Mouse (Mus musculus) hindbrain, postnatal 0 days (tissue): ENCODE results near the gene Parva. TPM values are rescaled to one million over a fixed set of nuclear protein-coding genes. Genes with fewer than 3 reads are reported as not detected.

Source experiments
- ATAC-seq: fragments of 200-750 bp; cut with Nextera tagmentation; 2 replicates; pipeline ENCODE4 v1.8.0; 2017; ENCODE audit warnings: mild to moderate bottlenecking, moderate TSS enrichment, moderate library complexity
- DNase-seq: peaks from one replicate; pipeline ENCODE4 v3.0.0-alpha.2; 2015; ENCODE audit warnings: low spot score
- H3K27ac ChIP-seq: fragments of 300-500 bp; sonication (generic); 2 replicates; pipeline ENCODE4 v1.5.1; 2014; ENCODE audit warnings: mild to moderate bottlenecking
- H3K27me3 ChIP-seq: fragments of 300-500 bp; sonication (generic); 2 replicates; pipeline ENCODE4 v1.6.1; 2014; ENCODE audit warnings: low read length, mixed read lengths; ENCODE audit not compliant: insufficient read depth
- H3K36me3 ChIP-seq: fragments of 300-500 bp; sonication (generic); 2 replicates; pipeline ENCODE4 v1.6.1; 2014; ENCODE audit warnings: low read length, mixed read lengths; ENCODE audit not compliant: insufficient read depth
- H3K4me1 ChIP-seq: fragments of 300-500 bp; sonication (generic); 2 replicates; pipeline ENCODE4 v1.6.1; 2014; ENCODE audit warnings: antibody characterized with exemption, low read length, mixed read lengths; ENCODE audit not compliant: insufficient read depth
- H3K4me2 ChIP-seq: fragments of 300-500 bp; sonication (generic); 2 replicates; pipeline ENCODE4 v1.6.1; 2014; ENCODE audit warnings: low read depth, mild to moderate bottlenecking, low read length, moderate library complexity, mixed read lengths
- H3K4me3 ChIP-seq: fragments of 300-500 bp; sonication (generic); 2 replicates; pipeline ENCODE4 v1.5.1; 2014; ENCODE audit warnings: low read length
- H3K9ac ChIP-seq: fragments of 300-500 bp; sonication (generic); replicated peaks from 2 replicates; pipeline ENCODE4 v1.6.1; 2014; ENCODE audit warnings: mild to moderate bottlenecking, low read length, moderate library complexity, mixed read lengths
- H3K9me3 ChIP-seq: fragments of 300-500 bp; sonication (generic); 2 replicates; pipeline ENCODE4 v1.6.1; 2016; ENCODE audit warnings: low read length, mixed read lengths
- CTCF ChIP-seq: IDR thresholded peaks from 2 replicates; pipeline ENCODE4 v1.5.1; 2016; ENCODE audit warnings: antibody characterized with exemption, control low read depth, low read depth
- WGBS: fragments of 180-500 bp; shearing (Covaris S2); extraction: QIAGEN DNeasy Blood & Tissue Kit; methylation state at CpG from one replicate; pipeline ENCODE4 v1.1.7; 2014; 5-methylcytosine and 5-hydroxymethylcytosine counted together
- polyA plus RNA-seq: library from polyadenylated mRNA; unstranded; fragments of >200 nt; fragmentation: Nextera tagmentation; extraction: Ambion mirVana; gene quantifications from 2 replicates; pipeline ENCODE4 v1.2.1, GENCODE M21; 2015
- total RNA-seq: library from RNA; depleted of rRNA; stranded (reverse); fragments of >200 nt; gene quantifications from 2 replicates; pipeline ENCODE4 v1.2.3, GENCODE M21; 2014

Parva gene
- total and polyA plus RNA-seq, 2 experiments from 2014 or later = 26.3 to 34.0 TPM

GRCm38 (mm10) chr7:112495950-112496349, 68.6 kb downstream of the Parva start:
- WGBS = 44% methylated on average over 8 of the region's 8 CpGs
- Histone ChIP-seq H3K27ac (peak overlapping the region; percentile 26; the same call in 1 of the 2 replicates), H3K4me3 (no peak overlapping the region), H3K9ac (no peak overlapping the region), H3K9me3 (no peaks in the 10 kb centered on the region), H3K36me3 (no peaks in the 10 kb centered on the region), H3K27me3 (no peaks in the 10 kb centered on the region), H3K4me1 (no peaks in the 10 kb centered on the region), H3K4me2 (no peak overlapping the region)
- no peak for TF ChIP-seq CTCF
- DNase-seq (no peak), ATAC-seq (no peak)

GRCm38 (mm10) chr7:112496921-112497320, 69.6 kb downstream of the Parva start:
- Histone ChIP-seq H3K9ac (no peak overlapping the region), H3K27me3 (no peaks in the 10 kb centered on the region), H3K4me2 (no peak overlapping the region), H3K36me3 (no peaks in the 10 kb centered on the region), H3K27ac (no peak overlapping the region), H3K9me3 (no peaks in the 10 kb centered on the region), H3K4me1 (no peaks in the 10 kb centered on the region), H3K4me3 (no peak overlapping the region)
- ATAC-seq (no peak), DNase-seq (no peak)
- 77% methylated on average over 7 of the region's 7 CpGs for whole genome bisulfite sequencing
- no peak for TF ChIP-seq CTCF

DNA sequence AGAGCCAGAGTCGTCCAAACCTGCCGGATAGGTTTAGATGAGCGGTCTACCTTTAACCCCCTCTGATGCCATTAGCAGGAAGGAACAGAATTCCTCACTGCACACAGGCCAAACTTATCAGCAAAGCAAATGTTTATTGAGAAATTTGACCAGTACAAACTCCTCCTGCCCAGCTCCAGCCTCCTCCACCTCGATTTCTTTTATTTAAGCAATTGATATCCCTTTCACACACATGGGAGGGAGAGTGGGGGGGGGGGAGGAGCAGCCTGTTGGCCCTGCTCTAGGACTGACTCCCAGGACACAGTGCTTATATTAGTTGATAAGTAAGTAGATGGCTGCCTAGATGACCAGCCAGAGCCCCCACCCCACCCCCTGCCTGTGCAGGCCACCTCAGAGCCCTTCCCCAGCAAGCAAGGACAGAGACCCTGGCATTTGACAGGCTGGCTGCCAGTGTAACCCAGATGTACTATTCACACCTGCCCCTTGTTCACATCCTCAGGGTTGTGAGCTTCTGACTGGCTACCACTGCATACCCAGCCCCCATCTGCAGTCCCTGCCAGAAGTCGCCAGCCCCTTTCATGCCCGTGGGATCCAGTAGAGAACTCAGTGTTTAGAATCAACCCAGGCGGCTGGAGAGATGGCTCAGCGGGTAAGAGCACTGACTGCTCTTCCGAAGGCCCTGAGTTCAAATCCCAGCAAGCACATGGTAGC, 71.4 kb downstream of the Parva start:
- no peaks in the 10 kb centered on the region for H3K9me3 ChIP-seq
- H3K36me3 ChIP-seq = no peaks in the 10 kb centered on the region
- no peak for ATAC-seq
- no peak overlapping the region for H3K27ac ChIP-seq
- 69% methylated on average over 9 of the region's 9 CpGs for WGBS
- H3K27me3 ChIP-seq = no peaks in the 10 kb centered on the region
- no peak overlapping the region for H3K9ac ChIP-seq
- H3K4me3 ChIP-seq = no peak overlapping the region
- H3K4me2 ChIP-seq = no peak overlapping the region
- no peak for TF ChIP-seq CTCF
- H3K4me1 ChIP-seq = peaks cover 12% of the 10 kb centered on the region; the same call in 1 of the 2 replicates
- no peak for DNase-seq

DNA sequence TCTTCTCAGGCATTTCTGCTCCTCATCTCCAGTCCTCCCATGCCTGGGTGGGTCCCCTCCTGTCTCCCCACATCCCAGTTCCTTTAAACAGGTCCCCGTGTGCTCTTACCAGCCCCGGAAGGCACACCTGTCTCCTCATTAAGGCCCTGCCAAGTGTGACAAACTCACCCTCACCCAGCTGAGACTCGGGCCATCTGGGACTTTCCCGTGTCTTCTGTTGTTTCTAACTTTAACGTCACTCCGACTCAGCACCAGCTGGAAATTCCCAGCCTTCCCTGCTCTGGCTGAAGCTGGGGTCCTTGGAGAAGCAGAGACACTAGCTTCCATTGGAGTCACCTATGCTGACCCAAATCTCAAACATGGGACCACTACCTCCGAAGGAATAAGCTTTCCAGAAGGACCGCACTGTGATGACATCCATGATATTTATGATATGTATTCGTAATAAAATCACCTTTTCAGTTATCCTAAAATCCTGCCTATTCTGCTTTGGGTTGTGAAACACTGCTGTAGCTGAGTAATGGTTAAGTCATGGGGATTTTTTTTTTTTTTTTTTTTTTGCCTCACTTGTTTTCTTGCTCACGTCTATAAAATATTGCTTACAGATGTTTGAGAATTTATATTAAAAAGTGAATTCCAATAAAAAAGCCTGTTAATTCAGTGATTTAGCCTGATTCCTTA, 72.3 kb downstream of the Parva start:
- no peak for DNase-seq
- no peak for TF ChIP-seq CTCF
- 44% methylated on average over 10 of the region's 10 CpGs for WGBS

DNA sequence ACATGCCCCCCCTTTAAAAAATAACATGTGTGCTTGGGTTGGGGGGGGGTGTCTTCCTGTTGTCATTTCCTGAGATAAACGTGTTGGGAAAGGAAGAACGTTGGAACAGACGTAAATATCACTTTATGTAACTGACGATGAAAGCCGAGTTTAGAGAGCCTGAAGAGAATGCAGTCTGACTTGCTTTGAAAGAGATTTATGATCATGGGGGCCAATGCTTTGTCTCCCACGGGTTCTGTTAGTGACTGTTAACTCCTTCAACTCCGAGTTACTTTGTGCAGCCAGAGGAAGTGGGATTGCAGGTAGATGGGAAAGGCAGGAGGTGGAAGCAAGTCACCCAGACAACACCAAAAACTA, 72.8 kb downstream of the Parva start:
- Histone ChIP-seq H3K27ac (no peak overlapping the region), H3K4me1 (peaks cover 12% of the 10 kb centered on the region; the same call in 1 of the 2 replicates), H3K36me3 (no peaks in the 10 kb centered on the region), H3K4me2 (no peak overlapping the region), H3K4me3 (no peak overlapping the region), H3K9me3 (no peaks in the 10 kb centered on the region), H3K27me3 (no peaks in the 10 kb centered on the region), H3K9ac (no peak overlapping the region)
- WGBS = 28% methylated on average over 7 of the region's 7 CpGs
- no peak for TF ChIP-seq CTCF
- ATAC-seq (no peak), DNase-seq (no peak)

More for the DNA sequence above, 72.3 kb downstream of the Parva start:
- H3K36me3 ChIP-seq = no peaks in the 10 kb centered on the region
- H3K4me1 ChIP-seq = peaks cover 12% of the 10 kb centered on the region; the same call in 1 of the 2 replicates
- no peaks in the 10 kb centered on the region for H3K27me3 ChIP-seq
- no peak overlapping the region for H3K4me3 ChIP-seq
- H3K9me3 ChIP-seq = no peaks in the 10 kb centered on the region
- ATAC-seq = no peak
- no peak overlapping the region for H3K27ac ChIP-seq
- H3K4me2 ChIP-seq = no peak overlapping the region
- H3K9ac ChIP-seq = no peak overlapping the region

DNA sequence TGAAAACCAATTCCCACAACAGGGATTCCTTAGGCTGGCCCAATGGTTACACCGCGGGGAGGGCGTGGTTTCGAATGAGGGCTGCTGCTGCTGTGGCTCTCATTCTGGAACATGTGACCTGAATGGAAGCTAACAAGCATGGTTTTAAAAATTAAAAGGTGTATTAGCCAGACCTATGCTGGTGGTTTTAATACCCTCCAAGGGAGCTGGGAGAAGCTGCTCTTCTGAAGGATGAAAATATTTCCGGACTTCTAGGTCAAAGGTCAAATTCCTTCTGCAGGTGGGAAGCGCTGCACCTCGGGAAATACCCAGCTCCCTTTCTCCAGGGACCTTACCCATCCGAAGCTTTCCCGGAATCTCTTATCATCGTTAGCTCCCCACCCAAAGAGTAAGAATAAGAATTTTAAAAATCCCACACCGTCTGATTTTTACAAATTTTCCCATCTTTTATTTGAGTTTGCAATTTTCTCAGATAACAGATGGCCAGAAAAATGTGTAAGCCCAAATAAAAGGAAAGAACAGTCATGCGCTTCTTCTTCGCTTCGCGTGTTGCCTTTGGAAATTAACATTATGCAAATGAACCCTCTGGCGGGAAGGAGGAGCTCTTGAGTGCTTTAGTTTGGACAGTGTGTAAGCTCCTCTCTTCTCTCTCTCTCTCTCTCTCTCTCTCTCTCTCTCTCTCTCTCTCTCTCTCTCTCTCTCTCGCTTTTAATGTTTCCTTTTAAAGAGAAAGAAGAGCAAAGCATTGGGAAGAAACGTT, 74.9 kb downstream of the Parva start:
- peak; percentile 71 for DNase-seq
- no peak overlapping the region for H3K27ac ChIP-seq
- peaks cover 12% of the 10 kb centered on the region; the same call in 1 of the 2 replicates for H3K4me1 ChIP-seq
- H3K27me3 ChIP-seq = no peaks in the 10 kb centered on the region
- TF ChIP-seq CTCF = peak; percentile 16; the same call in 1 of the 2 replicates
- peak overlapping the region; percentile 47 for H3K4me2 ChIP-seq
- H3K36me3 ChIP-seq = no peaks in the 10 kb centered on the region
- 0 out of 2 replicates have a peak overlapping the region, but pooled peaks have one; percentile 5 for H3K9ac ChIP-seq
- no peak overlapping the region for H3K4me3 ChIP-seq
- peak; percentile 73; the same call in 1 of the 2 replicates for ATAC-seq
- WGBS = 21% methylated on average over 17 of the region's 18 CpGs
- no peaks in the 10 kb centered on the region for H3K9me3 ChIP-seq
